Mouse (Mus musculus): ENCODE data around the gene Itga2b. TPM values are rescaled to one million over a fixed set of nuclear protein-coding genes. Genes with fewer than 3 reads are reported as not detected.

Gene Itga2b
- polyA plus RNA-seq, 1 experiment from 2014 or later = 8.3 TPM

DNA sequence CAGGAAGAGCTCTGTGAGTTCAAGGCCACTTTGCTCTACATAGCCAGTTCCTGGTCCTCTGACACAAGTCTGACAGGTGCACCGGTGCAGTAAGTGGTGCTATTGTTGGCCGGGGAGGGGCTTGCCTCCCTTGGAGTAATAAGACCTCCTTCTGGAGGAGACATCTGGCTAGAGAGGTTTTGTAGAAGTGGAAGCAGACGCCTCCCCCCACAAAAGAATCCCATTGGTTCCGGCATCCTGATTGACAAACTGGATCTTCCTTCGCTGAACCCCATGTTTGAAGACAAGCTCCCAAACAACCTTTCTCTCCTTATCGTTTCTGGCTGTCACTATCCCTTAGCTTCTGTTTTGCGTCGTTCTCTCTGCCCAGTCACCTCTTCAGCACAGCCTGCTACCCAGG is 21.6 kb downstream of the Itga2b start:
- peaks cover 63% of the 10 kb centered on the region for H3K27me3 ChIP-seq (ENCODE audit: insufficient read depth, poor library complexity, severe bottlenecking)
- DNase-seq (ENCODE audit: low spot score) = no peak
- H3K4me1 ChIP-seq (replicated peaks) = peaks cover 63% of the 10 kb centered on the region
- 13% methylated on average over 8 of the region's 8 CpGs for WGBS
- H3K4me3 ChIP-seq = peak overlapping the region; percentile 94; the same call in 1 of the 2 replicates
- H3K27ac ChIP-seq = no peak overlapping the region
- H3K36me3 ChIP-seq = peaks cover 10% of the 10 kb centered on the region
- no peaks in the 10 kb centered on the region for H3K9me3 ChIP-seq

DNA sequence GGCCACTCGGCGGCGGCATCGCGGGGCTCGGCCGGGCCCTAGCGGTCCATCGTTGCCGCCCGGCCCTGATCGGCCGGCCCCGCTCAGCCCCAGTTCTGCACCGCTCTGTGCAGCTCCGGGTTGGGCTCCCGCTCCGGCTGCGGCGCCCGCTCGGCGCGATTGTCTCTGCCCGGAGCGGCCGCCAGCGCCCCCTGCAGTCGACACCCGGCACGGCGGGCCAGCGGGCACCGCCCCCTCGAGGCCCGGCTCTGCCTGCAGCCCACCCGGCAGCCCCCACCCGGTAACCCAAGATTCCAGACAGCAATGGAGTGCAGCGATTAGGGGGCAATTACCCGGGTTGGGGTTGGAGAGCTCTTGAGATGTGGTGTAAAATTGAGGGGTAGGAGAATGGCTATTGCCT is 22.4 kb downstream of the Itga2b start, which contains the start of gene Fam171a2:
Fam171a2 (minus strand) TSS at position 186 of the 400 bp plus-strand sequence.
- under 1% methylated on average over 40 of the region's 40 CpGs for WGBS
- Histone ChIP-seq H3K27ac (peak within 1 kb of the TSS; percentile 99), H3K4me1 (replicated peaks) (peaks cover 58% of the 10 kb centered on the region), H3K4me3 (peak within 1 kb of the TSS; percentile 94), H3K27me3 (ENCODE audit: insufficient read depth, poor library complexity, severe bottlenecking) (peaks cover 56% of the 10 kb centered on the region), H3K36me3 (peaks cover 17% of the 10 kb centered on the region), H3K9me3 (no peaks in the 10 kb centered on the region)
- DNase-seq (ENCODE audit: low spot score) = peak; percentile 91

DNA sequence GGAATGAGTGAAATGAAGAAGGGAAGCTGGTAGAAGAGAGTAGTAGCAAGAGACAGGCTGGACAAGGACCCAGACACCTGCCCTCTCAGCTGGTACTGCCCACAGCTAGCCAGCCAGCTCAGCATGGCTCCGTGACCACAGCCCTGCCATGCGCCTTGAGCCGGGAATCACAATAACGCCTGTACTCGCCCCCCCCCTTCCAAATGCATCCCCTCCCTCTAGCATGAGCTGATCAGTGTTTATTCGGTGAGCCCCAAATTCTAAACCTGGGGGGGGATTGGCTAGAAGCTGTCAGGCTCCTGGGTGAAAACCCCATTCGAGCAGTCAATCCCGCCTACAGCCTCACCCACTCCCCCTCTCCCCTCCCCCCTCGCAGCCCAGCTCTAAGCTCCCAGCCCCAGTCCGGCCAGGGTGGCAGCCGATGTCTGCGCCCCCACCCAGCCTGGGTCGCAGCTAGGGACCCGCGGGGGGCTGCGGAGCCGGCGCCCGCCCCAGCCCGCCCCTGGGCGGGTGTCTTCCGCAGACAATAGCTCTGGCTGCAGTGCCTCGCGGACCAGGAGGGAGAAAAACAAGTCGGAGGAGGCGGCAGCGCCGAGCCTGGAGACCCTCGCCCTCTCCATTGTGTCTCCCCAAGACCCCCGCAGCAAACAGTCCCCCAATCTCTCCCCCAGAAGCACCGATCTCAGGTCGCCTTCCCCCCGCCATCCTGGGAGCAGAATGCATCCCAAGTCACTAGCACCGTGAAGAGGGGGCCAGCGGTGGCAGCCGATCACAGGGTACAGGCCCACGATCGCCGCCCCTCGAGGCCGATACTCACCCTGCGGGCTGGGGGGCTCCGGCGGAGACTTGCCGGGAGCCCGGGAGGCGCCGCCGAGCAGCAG is 23.1 kb downstream of the Itga2b start:
- peak overlapping the region; percentile 94 for H3K4me3 ChIP-seq
- H3K27ac ChIP-seq = peak overlapping the region; percentile 99
- H3K27me3 ChIP-seq (ENCODE audit: insufficient read depth, poor library complexity, severe bottlenecking) = peaks cover 49% of the 10 kb centered on the region
- WGBS = under 1% methylated on average over 49 of the region's 49 CpGs
- peak; percentile 77 for DNase-seq (ENCODE audit: low spot score)
- peaks cover 58% of the 10 kb centered on the region for H3K4me1 ChIP-seq (replicated peaks)
- peaks cover 24% of the 10 kb centered on the region for H3K36me3 ChIP-seq
- H3K9me3 ChIP-seq = no peaks in the 10 kb centered on the region

DNA sequence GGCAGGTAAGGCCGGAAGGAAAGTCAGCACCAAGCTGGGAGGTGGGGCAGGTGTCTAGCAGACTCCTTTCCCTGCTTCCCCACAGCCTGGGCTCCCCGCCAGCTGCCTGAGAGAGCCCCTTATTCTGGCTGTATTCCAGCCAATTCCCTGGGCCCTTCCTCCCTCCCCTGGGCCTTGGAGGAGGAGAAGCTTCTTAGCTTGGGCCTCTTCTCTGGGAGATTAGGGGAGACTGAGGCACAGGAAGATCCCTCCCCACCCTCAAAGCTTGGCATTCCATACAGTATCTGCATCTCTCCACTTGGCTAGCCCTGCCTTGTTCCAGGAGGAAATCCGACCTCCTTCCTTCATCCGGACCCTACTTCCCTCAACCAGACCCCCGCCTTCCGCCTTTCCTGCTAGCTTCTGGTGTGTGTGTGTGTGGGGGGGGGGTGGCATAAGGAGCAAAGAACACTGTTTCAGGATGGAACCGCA is 24.0 kb downstream of the Itga2b start:
- 21% methylated on average over 7 of the region's 7 CpGs for WGBS
- Histone ChIP-seq H3K36me3 (peaks cover 33% of the 10 kb centered on the region), H3K4me3 (peak overlapping the region; percentile 94), H3K9me3 (no peaks in the 10 kb centered on the region), H3K27ac (peak overlapping the region; percentile 99), H3K27me3 (ENCODE audit: insufficient read depth, poor library complexity, severe bottlenecking) (peaks cover 47% of the 10 kb centered on the region), H3K4me1 (replicated peaks) (peaks cover 58% of the 10 kb centered on the region)
- DNase-seq (ENCODE audit: low spot score) = no peak

DNA sequence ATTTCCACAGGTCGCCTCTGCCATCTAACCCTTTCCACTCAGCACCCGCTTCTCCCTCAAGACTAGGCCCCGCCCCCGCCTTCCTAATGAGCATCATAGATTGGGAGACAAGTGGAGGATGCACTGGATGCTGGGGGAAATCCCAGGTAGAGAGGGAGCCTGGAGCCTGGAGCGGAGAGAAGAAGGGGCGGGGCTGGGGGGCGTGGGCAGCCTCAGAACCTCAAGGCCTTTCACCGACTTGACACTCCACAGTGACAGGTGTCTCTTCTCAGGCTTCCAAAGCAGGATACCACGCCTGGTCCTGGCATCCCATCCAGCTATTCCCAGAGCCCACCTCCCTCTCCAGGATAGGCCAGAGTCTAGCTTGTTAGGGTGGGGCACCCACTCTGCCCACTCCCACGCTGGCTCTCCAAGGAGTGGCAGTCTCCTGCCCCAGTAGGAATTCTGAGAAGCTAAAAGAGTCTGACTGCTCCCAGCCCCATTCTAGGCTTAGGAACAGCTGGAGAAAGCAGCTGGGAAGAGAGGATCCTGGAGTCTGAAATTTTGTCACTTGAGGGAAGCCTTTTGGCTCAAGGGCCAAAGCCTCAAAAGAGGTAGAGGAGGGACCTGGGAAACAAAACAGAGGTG is 24.5 kb downstream of the Itga2b start:
- H3K4me3 ChIP-seq = peak overlapping the region; percentile 94
- peaks cover 58% of the 10 kb centered on the region for H3K4me1 ChIP-seq (replicated peaks)
- DNase-seq (ENCODE audit: low spot score) = no peak
- H3K27ac ChIP-seq = peak overlapping the region; percentile 99
- H3K9me3 ChIP-seq = no peaks in the 10 kb centered on the region
- H3K27me3 ChIP-seq (ENCODE audit: insufficient read depth, poor library complexity, severe bottlenecking) = peaks cover 44% of the 10 kb centered on the region
- peaks cover 38% of the 10 kb centered on the region for H3K36me3 ChIP-seq
- 17% methylated on average over 10 of the region's 10 CpGs for WGBS

DNA sequence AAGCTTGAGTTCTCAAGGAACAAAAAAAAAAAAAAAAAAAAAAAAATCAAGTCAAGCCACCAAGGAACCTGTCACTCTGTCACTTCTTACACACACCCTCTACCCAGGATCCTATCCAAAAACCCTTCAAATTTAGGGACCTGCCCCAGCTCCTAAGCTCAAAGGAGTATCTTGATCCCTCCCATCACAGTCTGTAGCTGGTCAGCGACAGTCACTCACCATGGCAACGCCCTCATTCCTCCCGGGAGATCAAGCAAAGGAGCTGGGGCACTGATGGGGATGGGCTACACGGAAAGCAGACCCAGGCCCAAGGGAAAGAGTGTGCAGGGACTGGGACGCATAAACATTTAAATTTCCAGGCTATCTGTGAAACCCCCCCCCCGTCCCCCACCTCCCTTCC is 25.1 kb downstream of the Itga2b start:
- H3K4me1 ChIP-seq (replicated peaks) = peaks cover 59% of the 10 kb centered on the region
- 8% methylated on average over 6 of the region's 6 CpGs for WGBS
- peak overlapping the region; percentile 94 for H3K4me3 ChIP-seq
- H3K9me3 ChIP-seq = no peaks in the 10 kb centered on the region
- peaks cover 44% of the 10 kb centered on the region for H3K36me3 ChIP-seq
- DNase-seq (ENCODE audit: low spot score) = peak; percentile 47
- peaks cover 44% of the 10 kb centered on the region for H3K27me3 ChIP-seq (ENCODE audit: insufficient read depth, poor library complexity, severe bottlenecking)
- H3K27ac ChIP-seq = 0 out of 2 replicates have a peak overlapping the region, but pooled peaks have one; percentile 99

DNA sequence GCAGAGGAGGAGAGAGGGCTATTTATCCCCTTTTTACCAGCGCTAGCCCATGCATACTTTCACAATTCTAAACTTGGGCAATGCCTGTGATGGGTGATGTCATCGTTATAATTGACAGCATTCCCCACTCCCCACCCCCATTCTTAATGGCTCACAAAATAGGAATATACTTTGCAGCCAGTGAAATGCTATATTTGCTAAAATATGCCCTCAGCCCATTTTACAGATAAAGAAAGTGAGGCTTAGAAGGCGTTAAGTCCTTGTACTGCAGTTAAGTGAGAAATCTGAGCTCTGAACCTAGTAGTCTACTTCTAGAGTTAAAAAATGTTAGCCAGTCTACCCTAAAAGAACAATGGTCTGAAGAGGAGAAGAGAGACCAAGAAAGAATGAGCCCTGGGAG is 25.6 kb downstream of the Itga2b start:
- H3K4me1 ChIP-seq (replicated peaks) = peaks cover 61% of the 10 kb centered on the region
- 75% methylated on average over 3 of the region's 3 CpGs for WGBS
- H3K27me3 ChIP-seq (ENCODE audit: insufficient read depth, poor library complexity, severe bottlenecking) = peaks cover 44% of the 10 kb centered on the region

DNA sequence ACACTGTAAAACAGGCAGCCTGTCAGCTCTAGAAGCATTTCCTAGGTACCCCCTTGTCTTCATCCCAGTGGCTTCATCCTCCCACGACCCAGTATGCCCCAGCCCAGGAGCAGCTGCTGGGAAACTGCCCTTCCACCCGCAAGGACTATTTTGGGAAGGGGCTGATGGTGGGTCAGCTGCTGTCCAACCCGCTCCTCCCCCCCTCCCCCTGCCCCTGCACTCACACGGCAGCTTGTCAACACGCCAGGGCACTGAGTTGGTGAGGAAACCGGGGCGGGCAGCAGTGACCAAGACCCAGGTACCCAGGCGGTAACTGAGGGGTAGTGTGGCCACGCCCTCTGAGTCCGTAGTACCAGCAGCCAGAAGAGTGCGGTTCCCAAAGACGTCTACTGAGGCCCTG is 26.2 kb downstream of the Itga2b start:
- no peak for DNase-seq (ENCODE audit: low spot score)
- H3K4me1 ChIP-seq (replicated peaks) = peaks cover 64% of the 10 kb centered on the region
- no peak overlapping the region for H3K4me3 ChIP-seq
- WGBS = 69% methylated on average over 12 of the region's 12 CpGs
- peaks cover 44% of the 10 kb centered on the region for H3K27me3 ChIP-seq (ENCODE audit: insufficient read depth, poor library complexity, severe bottlenecking)
- H3K36me3 ChIP-seq = peaks cover 55% of the 10 kb centered on the region
- H3K27ac ChIP-seq = no peak overlapping the region
- H3K9me3 ChIP-seq = no peaks in the 10 kb centered on the region

More for the DNA sequence above, 25.6 kb downstream of the Itga2b start:
- H3K9me3 ChIP-seq = no peaks in the 10 kb centered on the region
- no peak overlapping the region for H3K4me3 ChIP-seq
- DNase-seq (ENCODE audit: low spot score) = no peak
- no peak overlapping the region for H3K27ac ChIP-seq
- H3K36me3 ChIP-seq = peaks cover 49% of the 10 kb centered on the region

DNA sequence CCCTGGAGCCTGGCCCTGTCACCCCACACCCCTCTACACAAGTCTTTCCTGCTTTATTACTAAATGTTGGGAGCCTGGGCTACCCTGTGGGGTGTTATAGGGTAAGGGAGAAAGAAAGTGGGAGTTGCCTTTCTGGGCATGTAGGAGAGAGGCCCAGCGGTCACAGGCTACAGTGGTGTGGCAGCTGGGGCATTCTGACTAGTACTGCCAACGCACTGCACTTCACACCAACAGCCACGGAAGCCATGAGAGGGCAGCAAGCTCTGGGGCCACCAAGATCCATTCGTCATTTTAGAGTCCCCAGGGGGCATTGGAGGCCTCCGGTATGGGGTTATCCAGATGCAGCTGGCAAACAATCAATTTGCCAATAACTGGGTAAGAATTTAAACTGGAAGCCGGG is 27.8 kb downstream of the Itga2b start:
- H3K4me3 ChIP-seq = no peak overlapping the region
- H3K36me3 ChIP-seq = peaks cover 71% of the 10 kb centered on the region
- H3K27me3 ChIP-seq (ENCODE audit: insufficient read depth, poor library complexity, severe bottlenecking) = peaks cover 46% of the 10 kb centered on the region
- H3K4me1 ChIP-seq (replicated peaks) = peaks cover 64% of the 10 kb centered on the region
- no peaks in the 10 kb centered on the region for H3K9me3 ChIP-seq
- H3K27ac ChIP-seq = no peak overlapping the region
- whole genome bisulfite sequencing = 86% methylated on average over 6 of the region's 6 CpGs
- no peak for DNase-seq (ENCODE audit: low spot score)

DNA sequence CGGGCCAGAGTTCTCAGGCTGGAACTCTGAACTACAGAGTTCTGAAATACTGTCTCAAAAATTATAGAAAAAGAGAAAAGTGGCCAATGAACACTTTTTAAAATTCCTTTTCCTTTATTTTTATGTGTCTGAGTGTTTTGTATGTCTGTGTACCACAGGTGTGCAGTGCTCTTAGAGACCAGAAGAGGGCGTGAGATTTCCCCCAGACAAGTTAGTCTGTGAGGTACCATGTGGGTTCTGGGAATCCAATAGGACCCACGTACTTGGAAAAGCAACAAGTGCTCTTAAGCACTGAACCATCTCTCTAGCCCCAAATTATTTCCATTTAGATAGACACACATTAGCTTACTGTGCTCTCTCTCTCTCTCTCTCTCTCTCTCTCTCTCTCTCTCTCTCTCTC is 28.5 kb downstream of the Itga2b start:
- no peak for DNase-seq (ENCODE audit: low spot score)
- Histone ChIP-seq H3K27me3 (ENCODE audit: insufficient read depth, poor library complexity, severe bottlenecking) (peaks cover 52% of the 10 kb centered on the region), H3K27ac (no peak overlapping the region), H3K36me3 (peaks cover 77% of the 10 kb centered on the region), H3K9me3 (no peaks in the 10 kb centered on the region), H3K4me3 (no peak overlapping the region), H3K4me1 (replicated peaks) (peaks cover 62% of the 10 kb centered on the region)
- whole genome bisulfite sequencing = 74% methylated on average over 3 of the region's 3 CpGs

DNA sequence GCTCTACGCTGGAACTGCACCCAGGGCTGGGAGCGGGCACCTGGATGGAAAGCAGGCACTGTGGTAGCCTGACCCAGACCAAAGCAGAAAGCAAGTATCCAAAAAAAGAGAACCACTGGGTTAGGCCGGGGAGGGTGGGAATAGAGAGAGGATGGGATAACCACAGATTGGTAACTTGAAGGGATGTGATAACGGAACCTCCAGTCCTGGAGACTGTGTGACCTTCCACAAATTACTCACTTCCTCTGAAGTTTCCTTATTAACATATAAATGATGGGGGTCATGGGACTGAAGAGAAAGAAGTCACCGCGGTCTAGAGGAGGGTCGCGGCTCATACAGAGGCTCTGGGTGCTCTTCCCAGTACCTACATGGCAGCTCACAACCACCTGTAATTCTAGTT is 29.7 kb downstream of the Itga2b start:
- Histone ChIP-seq H3K36me3 (peaks cover 89% of the 10 kb centered on the region), H3K27me3 (ENCODE audit: insufficient read depth, poor library complexity, severe bottlenecking) (peaks cover 51% of the 10 kb centered on the region), H3K27ac (no peak overlapping the region), H3K9me3 (no peaks in the 10 kb centered on the region), H3K4me1 (replicated peaks) (peaks cover 50% of the 10 kb centered on the region), H3K4me3 (peak overlapping the region; percentile 24; the same call in 1 of the 2 replicates)
- DNase-seq (ENCODE audit: low spot score) = no peak
- 85% methylated on average over 8 of the region's 8 CpGs for WGBS

DNA sequence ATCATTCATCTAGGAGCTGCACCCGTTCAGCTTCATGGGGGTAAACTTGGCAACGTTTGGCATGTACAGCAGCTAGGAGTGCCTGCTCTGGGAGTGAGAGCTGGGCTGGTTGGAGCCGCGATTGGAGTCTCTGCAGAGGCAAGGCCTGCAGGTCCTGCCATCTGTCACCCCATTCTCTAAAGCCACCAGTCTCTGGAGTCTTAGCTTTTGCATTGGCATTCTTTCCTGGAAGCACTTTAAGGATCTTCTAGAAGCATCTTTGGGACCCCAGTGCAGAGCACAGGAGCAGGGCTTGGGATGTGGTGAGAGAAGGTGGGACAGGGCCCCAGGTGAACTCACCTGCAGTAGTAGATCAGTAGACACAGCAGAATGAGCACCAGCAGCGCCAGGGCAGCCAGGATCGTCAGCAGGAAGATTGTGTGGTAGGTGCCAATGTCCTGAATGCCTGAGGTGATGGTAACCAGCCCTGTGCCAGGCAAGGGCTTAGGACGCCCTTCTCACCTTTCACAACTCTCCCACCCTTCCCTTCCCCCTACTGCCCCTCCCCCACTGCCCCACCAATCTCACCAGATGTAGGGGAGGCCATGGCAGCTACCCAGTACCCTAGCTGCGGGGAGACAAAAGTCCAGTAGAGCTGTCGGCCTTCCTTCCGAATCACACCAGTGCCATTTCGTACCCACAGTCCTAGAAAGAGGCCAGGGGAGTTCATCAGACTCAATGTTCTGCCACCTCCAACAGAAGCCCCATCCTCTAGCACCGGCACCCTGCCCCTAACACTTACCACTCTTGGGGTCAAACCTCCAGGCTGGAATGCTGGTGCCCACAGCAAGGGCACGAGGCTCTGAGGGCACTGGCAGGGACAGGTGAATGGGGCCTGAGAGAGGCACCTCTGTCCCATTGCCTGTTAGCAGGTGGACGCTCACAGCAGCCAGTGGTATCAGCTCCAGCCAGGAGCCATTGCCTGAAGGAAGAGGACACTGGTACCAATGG is 30.5 kb downstream of the Itga2b start:
- 75% methylated on average over 14 of the region's 14 CpGs for WGBS
- H3K4me3 ChIP-seq = peak overlapping the region; percentile 24; the same call in 1 of the 2 replicates
- peaks cover 97% of the 10 kb centered on the region for H3K36me3 ChIP-seq
- no peak overlapping the region for H3K27ac ChIP-seq
- H3K9me3 ChIP-seq = no peaks in the 10 kb centered on the region
- no peak for DNase-seq (ENCODE audit: low spot score)
- H3K4me1 ChIP-seq (replicated peaks) = peaks cover 42% of the 10 kb centered on the region
- H3K27me3 ChIP-seq (ENCODE audit: insufficient read depth, poor library complexity, severe bottlenecking) = peaks cover 50% of the 10 kb centered on the region
